Mouse (Mus musculus) kidney, adult 18-20 months (tissue): ENCODE data around the gene 1700029H14Rik.

Experiments used
- DNase-seq: peaks from one replicate; pipeline ENCODE4 v3.0.0; 2021

1700029H14Rik gene

GRCm38 (mm10) chr8:13541526-13541925, 20.7 kb downstream of the 1700029H14Rik start:
- no peak for DNase-seq

GRCm38 (mm10) chr8:13540122-13540521, 22.1 kb downstream of the 1700029H14Rik start:
- no peak for DNase-seq

DNA sequence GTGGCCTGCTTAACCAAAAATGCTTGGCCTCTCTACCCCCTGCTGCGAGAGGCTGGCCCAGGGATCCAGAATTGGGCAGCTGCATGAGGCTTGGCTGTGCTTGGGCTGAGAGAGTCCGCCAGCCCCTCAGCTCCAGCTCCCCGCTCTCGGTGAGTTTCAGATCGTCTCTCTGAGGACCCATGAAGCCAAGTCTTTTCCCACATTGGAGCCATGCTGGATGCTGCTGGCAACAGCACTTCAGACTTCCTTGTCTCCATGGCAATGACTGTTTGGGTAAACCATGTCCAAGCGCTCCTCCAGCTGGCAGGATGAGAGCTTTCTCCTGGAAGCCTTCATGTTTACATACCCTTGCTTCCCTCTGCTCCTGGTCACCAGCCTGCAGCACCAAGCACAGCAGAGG, 23.4 kb downstream of the 1700029H14Rik start:
- DNase-seq = peak; percentile 63

- no peak for DNase-seq
Observed at GRCm38 (mm10) chr8:13537102-13537501, 25.2 kb downstream of the 1700029H14Rik start.

DNA sequence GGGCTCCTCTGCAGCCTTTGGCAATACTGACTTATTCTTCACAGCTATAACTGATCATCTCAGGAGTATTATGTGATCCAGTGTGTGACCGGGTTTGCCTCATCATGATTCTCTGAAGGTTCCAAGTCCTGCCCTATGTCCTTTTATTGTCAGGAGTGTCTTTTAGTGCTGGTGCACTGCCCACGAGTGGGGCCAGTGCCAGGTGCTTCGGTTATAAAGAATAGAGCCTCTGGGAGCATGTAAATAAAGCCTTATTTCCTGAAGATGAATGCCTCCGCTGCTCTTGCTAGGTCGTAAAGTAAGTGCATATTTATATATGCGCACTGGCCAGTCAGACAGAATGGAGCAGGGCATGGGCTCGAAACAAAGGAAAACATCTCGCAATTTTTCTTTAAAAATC, 29.1 kb downstream of the 1700029H14Rik start:
- DNase-seq = peak; percentile 17

DNA sequence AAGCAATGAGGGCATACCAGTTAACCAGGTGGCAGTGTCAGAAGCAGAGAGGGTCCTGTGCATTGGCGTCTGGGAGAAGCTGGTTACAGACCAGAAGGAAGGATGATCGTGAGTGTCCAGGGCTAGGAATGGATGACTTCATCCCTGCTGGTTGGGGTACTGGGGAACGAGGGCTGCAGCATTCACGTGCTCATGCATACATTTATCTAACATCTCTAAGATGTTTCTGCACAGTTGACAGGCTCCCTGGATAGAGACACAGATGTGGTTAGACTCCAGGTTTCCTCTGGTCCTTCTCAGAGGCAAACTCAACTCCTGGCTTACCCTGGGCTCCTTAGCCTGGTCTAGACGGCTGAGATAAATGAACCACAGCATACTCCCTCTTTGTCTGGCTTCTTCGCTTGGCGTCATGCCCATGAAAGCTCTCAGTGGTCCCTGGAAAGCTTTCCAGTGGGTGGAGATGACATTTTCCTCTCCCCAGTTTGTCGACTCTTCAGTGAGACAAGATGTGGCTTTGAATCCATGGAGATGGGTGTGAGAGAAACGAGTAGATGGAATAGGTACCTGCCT, 30.6 kb downstream of the 1700029H14Rik start:
- peak; percentile 21 for DNase-seq

DNA sequence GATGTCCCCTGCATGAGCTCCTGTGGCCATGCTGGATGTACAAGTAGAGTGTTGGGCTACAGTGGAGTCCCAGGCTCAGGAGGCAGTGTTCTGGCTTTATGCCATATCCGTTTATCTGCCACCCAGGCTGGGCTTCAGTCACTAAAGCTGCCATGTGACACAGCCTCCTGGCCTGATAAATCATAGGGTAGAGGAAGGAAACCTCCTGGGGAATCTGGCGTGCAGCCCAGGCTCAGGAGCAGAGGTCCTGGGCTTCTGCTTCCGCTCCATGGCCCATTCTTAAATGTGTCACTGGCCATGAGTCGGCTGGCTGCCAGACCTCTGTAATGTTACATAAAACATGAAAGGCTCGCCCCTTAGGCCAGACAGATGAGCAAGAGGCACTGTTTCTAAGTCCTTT, 31.3 kb downstream of the 1700029H14Rik start:
- peak; percentile 94 for DNase-seq

DNA sequence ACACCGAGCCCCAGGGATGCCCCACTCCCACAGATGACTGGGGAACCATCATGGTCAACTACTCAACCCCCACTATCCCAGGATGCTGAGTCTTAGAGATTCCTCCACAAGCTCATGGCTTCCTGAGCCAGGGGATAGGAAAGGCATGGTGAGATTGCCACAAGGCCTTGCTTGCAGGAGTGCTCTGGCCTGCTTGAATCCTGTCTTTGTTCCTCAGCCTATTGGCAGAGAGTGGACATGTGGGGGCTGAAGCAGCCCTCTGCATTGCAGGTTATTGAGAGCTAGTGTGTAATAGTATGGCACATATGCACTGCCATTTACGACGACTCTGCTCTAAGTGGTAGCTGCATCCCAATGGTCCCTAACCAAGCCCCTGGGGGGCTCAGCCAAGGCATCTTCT, 31.9 kb downstream of the 1700029H14Rik start:
- DNase-seq = no peak

DNA sequence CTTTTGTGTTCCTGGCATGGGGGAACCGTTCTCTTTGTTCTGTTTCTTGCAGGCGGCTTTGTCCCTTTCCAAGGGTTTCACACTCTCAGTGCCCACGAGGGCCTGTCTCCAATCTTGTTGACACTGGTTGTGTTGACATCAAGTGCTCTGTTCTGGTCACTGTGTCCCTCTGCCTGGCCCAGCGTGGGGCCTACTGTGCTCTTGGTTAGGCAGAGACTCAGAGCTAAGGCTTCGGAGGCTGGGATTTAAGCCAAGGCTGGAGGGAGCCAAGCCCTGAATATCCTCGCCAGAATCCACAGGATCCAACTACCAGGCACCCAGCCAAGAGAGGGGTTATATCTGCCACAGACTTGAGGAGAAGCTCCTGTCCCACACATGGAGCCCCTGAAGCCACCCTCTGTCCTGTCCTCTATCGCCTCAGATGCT, 32.4 kb downstream of the 1700029H14Rik start:
- peak; percentile 85 for DNase-seq

DNA sequence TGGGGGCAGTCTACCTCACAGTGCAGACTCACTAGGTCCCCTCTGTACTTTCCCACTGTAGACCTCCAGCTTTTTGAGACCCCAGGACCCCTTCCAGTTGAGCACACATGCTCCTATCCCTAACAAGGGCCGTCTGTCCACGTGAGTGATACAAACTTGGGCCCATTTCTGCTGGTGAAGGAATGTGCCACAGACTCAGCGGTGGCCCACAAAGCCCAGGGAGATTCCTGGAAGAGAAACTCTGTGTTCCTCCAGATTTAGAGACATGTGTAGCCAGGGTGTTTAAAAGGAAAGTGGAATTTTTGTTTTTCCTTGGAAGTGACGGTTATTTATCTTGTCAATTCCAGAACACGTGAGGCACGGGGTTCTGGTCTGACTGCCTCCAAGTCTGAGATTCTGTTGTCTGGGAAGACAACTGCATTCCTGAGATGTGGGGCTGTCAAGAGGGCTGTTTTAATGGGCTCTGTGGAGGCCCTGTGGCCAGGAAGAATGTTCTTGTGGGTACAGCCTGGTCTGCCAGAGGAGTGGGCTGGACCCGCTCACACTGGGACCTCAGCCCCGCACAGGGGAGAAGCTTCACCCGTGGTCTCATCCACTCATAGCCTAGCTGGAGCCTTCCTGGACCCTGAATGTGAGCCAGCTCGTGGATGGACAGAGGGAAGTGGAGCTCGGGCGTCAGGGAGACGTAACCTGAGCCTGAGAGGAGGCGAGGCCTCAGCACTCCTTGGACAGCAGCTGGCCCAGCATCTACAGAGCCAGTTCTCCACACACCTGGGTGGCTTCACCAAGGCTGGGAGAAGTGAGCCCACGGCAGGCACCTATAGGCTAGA, 33.0 kb downstream of the 1700029H14Rik start:
- DNase-seq = peak; percentile 49

- DNase-seq = peak; percentile 22
Observed at GRCm38 (mm10) chr8:13521392-13521791, 40.9 kb downstream of the 1700029H14Rik start.

DNA sequence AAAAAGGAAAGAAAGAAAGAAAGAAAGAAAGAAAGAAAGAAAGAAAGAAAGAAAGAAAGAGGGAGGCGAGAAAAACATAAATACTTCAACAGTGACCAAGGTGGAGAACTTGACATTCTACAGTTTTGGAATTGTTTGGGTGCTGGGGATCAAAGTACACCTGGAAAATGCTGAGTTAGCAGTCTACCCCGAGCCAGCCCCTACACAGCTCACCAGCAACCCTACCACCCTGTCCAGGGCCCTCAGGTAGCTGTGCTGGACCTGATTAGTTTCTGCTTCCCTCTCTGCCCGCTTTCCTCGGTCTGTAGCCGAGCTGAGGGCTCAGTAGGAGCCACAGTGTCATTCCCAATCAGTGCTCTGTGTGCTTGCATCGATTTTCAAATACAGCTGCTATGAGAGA, 41.9 kb downstream of the 1700029H14Rik start:
- DNase-seq = no peak

GRCm38 (mm10) chr8:13519503-13519902, 42.8 kb downstream of the 1700029H14Rik start:
- DNase-seq = no peak

- DNase-seq = no peak
Observed at GRCm38 (mm10) chr8:13517284-13517781, 44.9 kb downstream of the 1700029H14Rik start.

DNA sequence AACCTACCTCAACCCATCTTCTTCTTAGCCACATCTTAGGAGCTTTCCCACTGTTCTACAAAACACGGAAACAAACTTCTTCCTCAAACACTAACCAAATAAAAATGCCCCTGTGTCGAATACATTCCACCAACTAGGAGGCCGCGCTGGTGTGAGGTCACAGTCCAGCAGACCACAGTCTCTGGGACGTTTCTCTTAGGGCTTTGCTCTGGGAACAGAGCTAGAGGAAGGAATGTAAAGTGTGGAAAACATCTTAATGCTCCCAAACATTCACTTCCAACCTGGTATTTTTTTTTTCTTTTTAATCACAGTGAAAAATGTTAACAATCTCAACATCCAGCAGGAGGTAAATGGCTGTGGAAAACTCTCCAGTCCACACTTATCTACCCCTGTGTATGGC, 45.5 kb downstream of the 1700029H14Rik start:
- no peak for DNase-seq

DNA sequence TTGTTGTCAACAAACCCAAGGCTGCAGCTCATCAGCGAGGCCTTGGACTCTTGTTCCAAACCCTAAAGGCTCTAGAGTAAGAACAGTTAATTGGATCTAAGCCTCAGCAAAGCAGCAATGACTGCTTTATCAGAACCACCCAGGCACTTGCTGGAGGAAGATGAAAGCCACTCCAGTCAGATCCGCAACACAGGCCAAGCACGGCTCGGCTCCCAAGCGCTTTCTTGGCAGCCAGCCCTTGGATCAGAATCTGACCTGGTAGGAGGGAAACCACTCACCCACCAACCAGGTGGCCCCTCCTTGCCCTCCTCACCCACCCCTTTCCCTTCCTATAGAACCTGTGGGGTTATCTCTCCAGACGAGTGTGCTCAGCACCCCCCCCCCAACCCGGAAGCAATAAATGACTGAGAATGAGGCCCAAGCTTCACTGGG, 46.2 kb downstream of the 1700029H14Rik start:
- DNase-seq = peak; percentile 64

DNA sequence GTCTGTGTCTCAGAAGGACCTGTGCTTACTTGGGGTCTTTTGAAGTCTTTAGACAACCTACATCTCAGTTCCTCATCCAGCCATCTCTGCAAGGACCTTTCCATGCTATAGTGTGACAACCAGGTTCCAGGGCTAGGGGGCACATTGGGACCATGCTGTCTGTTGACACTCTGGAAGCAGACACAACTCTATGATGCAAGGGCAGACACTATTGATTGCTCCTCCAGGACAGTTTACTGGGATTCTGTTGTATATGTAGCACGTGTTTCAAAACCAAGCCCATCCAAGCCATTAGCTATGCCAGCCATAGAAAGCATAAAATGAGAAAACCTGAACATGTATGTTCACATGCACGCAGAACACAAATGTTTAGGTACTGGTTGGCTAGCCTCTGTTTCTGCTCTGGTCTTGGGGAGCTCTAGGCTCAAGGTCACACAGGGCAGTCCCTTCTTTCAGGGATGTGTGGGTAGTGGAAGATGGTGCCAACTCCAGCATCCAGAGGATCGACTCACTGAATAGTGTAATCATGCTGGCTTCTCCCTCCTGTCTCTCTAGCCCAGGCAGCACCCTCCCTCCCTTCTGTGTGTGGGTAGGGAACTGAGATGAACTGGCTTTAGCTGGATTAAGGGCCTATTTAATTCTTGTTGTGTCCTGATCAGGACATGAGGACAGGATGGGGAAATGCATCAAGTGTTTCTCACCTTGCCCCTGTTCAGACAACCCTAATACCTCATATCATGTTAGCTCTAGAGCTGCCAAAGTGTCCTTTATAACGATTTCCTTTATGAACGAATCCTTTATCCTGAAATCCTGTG, 48.5 kb downstream of the 1700029H14Rik start:
- no peak for DNase-seq

DNA sequence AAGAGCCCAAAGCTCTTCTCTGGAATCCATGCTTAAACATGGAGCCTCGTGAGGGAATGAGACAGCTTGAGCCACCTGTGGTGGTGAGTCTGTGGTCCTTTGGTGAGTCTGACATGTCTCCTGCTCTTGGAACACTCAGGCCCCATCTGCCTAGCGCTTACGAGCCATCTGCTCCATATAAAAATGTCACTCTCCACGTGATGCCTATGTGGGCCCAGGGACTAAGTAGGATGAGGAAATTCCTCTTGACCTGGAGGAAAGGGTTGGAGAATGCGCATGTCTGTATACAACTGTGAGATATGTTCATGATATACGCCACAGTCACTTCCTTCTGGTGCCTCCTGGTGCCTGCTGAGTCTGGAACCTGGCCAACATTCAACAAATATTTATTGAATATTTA, 49.6 kb downstream of the 1700029H14Rik start:
- no peak for DNase-seq

DNA sequence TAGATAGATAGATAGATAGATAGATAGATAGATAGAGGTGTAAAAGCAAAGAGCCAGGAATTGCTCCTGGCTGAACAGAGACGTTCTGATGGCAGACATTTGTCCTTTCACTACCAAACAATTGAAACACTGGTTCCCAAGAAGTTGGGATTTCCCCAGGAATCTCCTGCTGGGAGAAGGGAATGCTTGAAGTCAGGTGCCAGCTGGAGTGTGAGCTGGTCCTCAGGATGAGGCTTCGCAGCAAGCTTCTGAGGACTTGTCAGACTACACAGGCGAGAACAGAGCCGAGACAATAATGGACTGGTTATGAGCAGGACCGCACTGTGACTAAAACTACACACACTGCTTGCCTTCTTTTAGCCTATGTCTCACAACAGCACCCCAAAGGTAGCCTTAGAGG, 50.2 kb downstream of the 1700029H14Rik start:
- no peak for DNase-seq

DNA sequence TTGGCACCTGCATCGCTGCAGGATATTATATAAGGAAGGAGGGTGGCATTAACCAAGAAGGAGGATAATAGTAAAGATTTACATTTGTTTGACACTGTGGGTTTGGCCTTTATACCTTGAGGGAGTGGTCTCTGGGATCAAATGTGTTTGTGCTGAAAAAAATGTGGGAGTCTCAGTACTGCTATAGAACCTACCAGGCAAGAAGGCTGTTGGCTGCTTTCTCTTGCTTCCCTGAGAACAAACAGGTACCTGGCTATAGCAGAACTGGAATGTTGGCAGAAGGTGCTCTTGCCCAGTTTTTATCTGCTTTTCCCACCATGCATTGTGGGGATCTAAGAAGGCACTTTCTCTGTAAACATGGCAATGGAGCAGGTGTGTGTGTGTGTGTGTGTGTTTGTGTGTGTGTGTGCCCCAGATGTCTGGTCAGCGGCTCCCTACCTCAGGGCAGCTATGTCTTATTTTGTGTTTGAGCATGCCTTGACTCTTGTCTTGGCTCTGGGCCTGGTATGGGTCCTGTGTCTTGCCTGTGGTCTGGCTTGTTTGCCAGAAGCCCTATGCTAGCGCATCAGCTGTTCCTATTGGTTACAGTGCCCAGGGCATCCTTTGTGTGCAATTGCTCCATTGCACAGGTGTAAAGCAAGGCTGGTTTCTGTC, 54.9 kb downstream of the 1700029H14Rik start:
- no peak for DNase-seq

DNA sequence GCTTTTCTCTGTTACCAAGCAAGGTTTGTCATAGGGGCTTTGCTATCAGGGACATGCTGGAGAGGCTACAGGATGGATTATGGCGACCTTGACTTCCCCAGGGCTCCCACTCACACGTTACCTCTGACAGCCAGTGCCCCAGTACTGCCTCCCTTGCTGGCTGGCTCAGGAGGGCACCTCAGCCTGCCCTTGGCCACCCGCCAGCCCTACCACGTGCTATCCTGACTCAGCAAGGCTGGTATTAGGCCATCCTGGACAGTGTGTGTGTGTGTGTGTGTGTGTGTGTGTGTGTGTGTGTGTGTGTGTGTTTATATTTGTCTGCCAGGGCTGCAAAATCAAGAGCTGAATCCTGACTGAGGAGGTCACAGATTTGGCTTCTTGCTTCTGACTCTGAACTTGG, 55.4 kb downstream of the 1700029H14Rik start:
- DNase-seq = peak; percentile 94

DNA sequence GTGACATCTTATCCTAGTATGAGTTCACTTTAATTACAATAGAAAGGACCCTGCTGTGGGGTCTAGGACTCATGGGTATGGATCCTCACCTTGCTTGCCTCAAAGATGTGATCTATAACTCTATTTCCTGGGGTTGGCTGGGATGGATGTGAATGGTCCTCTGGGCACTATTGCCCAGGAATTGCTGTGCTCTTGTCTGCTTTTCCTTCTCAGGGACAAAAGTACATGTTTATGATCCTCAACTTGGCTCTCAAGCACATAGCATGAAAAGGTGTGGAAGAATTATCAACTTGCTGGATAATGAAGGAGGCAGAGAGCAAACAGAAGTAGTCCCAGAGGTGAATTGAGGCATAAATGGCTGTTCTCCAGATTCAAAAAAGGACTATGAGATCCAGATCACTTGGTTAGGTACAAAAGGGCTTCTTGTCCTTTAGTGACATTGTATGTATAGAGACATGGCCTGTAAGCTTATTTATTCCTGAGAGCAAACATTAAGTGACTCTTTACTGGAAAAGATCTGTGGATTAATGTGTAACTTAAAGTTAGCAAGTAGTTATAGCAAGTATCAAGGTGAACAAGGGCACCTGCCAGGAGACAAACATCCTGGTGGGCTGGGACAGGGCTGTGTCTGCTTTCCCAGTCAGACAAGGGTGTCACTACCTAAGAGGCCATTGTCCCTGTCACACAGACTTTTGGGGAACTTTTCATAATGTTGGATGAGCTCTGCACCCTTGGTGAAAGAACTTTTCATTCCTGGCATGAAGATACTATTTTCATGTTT, 57.2 kb downstream of the 1700029H14Rik start:
- DNase-seq = no peak
